Mouse (Mus musculus): ENCODE data around the gene Rbm20. TPM values are rescaled to one million over a fixed set of nuclear protein-coding genes. Genes with fewer than 3 reads are reported as not detected.

The Rbm20 gene
- total RNA-seq, 2 experiments from 2014 or later = 61.5 to 72.2 TPM

DNA sequence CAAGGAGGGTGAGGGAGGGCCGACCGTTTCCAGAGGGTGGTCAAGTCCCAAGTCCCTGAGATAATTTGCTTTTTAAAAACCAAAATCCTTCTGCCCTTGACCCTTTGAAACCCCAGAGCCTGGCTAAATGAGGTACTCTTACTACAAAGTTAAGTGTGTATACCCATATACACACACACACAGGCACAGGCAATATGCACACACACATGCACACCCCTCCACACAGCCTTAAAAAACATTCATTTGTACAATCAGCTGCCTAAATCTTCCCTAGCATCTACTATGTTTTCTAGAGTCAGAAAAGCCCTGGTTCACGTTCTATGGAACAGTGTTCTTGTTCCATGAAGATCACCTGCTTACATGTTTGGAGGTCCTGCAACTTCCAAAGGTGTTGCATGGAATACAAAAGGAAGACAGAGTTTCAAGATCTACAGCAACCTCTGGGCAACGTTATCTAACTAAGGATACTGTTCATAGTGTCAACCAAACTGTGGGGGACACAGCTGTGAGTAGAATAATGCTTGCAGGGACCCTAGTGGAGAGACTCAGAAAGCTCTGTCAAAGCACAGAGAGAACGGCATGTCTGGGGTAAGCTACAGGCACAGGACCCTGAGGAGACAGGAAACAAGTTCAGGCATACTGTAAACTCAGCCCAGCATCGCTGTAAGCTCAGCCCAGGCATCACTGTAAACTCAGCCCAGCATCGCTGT lies 97.7 kb downstream of the Rbm20 start:
- no peak for DNase-seq
- intact Hi-C loops (cut with DNase I; ENCODE audit: low total_unique reads) = no loop called here

DNA sequence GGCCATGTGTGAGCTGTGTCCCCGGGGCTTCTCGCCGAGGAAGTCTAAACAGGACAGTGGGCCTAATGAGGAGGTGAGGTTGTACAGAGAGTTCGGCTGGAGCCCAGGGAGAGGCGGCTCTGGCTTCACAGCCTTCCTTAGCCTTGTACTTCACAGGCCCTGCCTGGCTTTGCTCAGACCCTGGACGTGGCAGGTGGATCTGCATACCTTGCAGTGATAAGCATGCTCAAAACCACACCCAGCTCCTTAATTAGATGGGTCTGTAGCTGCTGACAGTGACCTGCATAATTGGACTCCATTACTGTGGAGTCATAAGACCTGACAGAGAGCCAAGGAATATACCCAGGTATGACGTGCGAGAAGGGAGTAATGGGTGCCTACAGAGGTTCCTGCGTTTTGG lies 102.3 kb downstream of the Rbm20 start:
- no peak for DNase-seq
- intact Hi-C loops (cut with DNase I; ENCODE audit: low total_unique reads) = no loop called here

DNA sequence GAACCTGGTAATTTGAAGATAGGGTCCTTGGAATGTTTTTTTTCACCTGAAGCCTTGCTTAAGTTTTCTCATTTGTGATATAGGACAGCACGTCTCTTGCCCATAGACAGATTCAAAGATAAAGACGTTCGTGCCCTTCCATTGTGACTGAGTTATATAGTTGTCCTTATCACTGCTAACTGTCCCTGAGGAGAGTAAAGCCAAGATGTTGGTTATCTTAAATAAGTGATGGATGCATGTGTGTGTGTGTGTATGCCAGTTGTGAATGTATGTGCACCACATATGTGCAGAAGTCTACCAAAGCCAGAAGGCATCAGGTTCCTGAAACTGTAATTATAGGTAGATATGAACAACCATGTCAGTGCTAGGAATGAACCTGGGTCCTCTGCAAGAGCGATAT lies 102.7 kb downstream of the Rbm20 start:
- no peak for DNase-seq
- intact Hi-C loops (cut with DNase I; ENCODE audit: low total_unique reads) = no loop called here

DNA sequence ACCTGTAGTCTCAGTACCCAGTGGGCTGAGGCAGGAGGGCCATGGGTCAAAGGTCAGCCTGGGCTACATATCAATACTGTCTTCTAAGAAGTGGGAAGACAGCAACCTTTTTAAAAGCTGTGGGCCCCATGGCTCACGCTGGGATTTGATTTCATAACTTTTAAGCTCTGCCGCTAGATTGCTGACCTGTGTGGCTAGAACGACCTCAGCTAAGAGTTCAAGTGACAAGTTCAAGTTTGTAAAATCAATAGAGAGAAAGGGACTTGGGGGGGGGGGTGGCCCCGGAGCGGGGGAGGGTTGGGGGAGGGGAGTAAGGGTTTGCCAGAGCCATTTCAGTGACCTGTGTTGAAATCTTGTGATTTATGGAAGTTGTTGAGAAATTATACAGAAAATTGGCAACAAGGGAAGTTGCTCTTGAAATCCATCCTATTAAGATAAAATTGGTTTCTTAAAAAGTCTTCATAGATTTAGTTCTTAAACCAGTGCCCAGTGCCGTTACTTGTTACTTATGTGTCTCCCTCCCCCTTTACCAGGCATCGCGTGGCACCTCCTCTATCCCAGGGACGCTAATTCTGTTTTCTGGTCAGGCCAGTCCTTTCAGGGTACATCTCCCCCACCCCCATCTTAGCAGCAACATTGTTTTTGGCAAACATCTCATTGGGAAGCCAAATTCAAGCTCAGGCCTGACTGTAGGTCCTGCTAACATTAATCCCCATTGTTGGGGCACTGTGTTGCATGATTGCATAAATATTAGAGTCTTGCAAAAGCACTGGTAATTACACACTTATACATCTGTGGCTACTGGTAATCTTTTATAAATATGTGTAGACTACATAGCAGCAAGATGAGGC lies 103.9 kb downstream of the Rbm20 start:
- intact Hi-C loops (cut with DNase I; ENCODE audit: low total_unique reads) = no loop called here
- DNase-seq = no peak

DNA sequence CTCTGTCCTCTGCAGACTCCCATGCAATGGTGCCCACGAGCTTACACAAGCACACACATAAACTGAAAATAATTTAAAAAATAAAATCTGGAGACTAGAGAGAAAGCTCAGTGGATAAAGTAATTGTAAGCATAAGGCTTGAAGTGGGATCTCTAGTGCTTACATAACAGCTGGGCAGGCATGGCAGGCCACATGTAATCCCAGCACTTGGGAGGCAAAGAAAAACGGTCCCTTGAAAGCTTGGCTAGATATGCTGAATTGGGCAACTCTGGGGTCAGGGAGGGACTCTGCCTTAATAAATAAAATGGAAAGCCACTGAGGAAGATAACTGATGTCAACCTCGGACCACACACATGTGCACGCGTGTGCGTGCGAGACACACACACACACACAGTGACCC lies 104.7 kb downstream of the Rbm20 start:
- intact Hi-C loops (cut with DNase I; ENCODE audit: low total_unique reads) = no loop called here
- DNase-seq = no peak

DNA sequence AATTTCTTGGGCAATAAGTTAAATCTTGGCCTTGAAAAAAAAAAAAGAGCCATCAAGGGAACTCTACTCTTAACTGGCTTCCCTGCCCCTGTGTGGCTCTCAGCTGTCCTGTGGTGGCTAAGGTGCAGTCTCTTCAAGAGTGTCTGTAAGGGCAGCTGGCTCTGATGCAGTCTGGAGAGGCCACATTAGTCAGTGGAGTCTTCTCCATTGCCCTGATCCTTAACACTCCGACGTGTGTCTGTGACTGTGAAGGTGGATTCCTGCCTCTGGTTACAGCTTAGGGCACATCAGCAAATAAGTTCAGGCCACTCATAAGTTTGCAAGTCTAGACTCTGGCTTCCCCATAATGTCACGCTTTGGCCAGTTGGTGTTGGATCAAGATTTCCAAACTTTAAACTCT lies 108.2 kb downstream of the Rbm20 start:
- intact Hi-C loops (cut with DNase I; ENCODE audit: low total_unique reads) = no loop called here
- DNase-seq = no peak

DNA sequence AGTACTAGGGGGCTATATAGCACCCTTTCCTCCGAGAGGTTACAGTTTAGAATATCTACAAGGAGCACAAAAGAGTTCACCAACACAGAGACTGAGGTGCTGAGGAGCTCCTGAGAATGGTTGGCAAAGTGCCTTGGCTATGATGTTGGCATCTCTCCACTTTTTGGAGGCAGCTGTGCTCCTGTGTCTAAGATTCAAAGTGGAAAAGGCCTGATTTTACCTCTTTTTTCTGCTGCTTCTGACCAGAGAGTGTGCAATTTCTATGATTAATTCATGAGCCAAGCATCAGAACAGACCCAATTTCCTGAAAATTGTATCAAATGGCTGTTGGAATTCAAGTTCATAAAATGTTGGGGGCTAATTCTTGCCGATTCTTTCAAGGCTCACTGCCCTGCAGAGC lies 109.1 kb downstream of the Rbm20 start:
- no peak for DNase-seq
- intact Hi-C loops (cut with DNase I; ENCODE audit: low total_unique reads) = no loop called here

DNA sequence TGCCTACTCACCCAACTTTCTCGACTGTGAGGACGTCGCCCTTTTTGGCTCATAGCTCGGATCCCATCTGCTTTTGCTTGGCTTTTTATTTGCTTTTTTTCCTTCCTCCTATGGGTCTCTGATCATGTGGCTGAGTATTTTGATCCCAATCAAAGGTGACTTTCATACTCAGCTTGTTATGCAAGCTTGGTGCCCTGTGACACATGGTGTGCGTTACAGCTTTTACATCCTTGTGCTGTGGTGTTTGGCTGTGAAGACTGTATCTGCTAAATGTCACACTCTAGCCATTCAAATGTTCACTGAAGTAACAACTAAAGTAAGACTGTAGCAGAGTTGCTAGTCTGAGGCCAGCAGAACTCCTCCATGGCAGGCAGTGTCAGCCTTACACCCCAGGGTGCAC lies 109.7 kb downstream of the Rbm20 start:
- intact Hi-C loops (cut with DNase I; ENCODE audit: low total_unique reads) = no loop called here
- DNase-seq = no peak

DNA sequence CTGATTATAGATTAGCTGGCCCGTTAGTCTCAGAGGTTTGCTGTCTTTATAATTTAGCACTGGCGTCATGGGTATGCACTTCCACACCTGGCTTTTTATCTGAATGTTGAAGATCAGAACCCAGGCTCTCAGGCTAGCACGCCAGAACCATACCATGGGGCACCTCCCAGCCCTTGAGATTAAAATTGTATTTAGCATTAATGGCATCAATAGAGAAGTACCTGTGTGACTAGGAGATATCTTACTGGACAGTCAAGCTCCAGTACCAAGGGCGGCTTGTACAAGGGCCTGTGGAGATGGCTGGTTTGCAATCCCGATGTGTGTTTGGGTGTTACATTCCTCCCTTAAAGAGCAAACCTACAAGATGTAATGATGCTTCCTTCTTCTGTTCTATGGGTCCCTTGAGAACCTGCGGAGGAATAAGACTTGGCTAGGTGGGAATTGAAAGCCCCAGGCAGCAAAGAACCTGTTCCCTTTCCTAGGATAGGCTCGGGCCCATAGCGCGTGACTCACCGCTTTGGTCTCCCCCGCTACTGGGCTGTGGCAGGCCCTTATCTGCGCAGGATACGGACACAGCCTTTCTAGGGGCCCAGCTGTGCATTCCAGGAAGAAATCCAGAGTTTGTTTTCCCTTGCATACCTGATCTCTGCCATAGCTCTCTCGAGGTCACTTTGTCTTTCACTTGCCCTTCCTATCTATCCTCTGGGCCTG lies 111.7 kb downstream of the Rbm20 start:
- intact Hi-C loops (cut with DNase I; ENCODE audit: low total_unique reads) = no loop called here
- no peak for DNase-seq

DNA sequence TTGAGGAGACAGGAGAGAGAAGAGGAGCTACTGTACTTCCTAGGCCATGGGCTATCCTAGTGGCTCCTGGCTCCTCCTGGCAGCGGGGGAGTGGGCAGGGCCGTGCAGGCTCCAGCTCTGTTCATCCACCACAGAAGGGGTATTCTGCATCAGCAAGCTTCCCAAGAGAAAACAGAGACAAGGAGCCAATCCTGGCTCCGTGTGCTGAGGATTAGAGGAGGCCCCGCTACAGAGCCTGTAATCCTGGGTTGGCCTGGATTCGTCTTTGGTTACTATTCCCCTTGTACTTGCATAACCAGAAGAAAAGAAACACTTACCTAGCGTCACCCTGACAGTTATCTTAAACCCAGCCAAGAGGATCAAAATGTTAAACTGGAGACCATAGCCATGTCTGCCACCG lies 112.5 kb downstream of the Rbm20 start:
- intact Hi-C loops (cut with DNase I; ENCODE audit: low total_unique reads) = no loop called here
- no peak for DNase-seq

DNA sequence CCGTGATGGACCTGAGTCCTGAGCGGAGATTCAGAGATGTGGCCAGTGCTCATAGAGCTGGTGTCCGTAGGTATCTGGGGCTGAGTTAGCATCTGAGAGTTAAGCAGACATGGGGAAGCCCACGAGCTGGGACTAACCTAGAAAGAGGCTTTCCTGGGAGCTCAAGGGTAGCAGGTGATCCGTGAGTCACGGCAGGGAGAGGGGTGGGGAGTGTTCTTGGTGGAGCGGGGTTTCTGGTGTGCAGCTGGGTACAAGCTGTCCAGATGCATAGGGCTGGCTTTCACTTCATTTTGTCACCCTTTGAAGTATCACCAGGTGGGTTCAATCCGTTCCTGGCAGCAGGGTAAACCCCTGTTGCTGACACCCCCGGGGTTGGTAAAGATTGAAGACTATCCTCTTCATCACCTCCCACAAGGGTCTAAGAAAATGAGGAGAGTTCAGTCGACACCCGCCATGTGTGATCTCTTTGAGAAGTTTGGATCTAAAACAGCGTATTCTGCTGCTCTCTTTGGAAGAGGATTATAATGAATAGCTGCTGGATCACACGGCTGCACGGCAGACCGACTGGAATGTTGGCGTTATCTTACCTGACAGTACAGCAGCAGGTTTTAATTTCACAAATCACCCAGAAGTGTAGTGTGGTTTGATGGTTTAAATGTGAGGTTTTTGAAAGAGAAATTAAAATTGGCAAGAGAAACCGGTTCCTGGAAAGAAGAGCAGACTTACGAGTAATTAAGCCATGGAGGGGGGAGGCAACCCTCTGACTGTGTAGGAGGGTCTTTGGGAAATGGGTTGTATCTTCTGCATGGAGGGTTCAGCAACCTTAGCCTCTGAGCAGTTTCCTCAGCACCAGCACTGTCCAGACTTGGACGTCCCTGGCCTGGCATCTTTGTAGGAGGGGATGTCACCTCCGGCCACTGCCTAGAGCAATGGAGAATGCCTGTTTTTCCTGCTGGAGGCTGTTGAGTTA lies 114.9 kb downstream of the Rbm20 start:
- DNase-seq = no peak
- intact Hi-C loops (cut with DNase I; ENCODE audit: low total_unique reads) = no loop called here

DNA sequence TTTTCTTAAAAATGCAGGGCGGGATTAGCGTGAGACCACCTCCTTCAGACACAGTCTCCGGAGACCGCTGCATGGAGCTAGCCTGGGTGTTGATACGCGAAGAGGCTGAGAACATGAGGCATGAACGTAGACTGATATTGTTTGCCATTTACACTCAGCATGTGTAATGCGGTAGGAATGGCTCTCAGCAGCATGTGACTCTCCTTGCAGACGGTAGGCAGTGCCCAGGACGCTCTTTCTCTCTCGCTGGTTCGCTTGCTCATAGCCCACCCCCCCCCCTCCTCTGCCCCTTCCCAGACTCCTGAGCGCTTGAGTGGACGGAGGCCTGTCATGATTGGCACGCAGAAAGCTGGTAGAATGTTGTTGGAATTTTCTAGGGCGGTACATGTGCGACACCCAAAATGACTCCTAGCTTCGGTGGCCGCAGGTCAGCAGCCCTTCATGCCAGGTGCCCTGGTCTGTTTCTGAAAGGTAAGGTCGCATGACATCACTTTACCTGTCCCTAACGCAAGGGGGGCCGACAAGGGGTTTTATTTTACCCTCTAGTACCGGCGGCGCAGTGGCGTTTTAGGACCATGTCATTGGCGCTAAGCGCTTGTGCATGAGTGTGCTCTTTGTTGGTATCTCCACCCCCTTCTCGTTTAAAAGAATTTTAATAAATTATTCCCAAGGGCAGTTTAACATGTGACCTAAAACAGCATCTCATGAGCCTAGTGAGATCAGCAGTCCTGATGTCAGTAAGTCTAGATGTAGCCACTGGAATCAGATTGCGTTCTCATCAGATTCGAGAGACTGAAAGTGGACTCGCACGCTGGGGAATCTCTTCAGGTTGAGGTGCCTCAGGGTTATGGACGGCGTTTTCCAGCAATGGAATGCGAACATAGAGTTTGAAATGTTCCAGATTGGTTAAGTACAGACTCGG lies 116.1 kb downstream of the Rbm20 start:
- DNase-seq = no peak
- intact Hi-C loops (cut with DNase I; ENCODE audit: low total_unique reads) = no loop called here

DNA sequence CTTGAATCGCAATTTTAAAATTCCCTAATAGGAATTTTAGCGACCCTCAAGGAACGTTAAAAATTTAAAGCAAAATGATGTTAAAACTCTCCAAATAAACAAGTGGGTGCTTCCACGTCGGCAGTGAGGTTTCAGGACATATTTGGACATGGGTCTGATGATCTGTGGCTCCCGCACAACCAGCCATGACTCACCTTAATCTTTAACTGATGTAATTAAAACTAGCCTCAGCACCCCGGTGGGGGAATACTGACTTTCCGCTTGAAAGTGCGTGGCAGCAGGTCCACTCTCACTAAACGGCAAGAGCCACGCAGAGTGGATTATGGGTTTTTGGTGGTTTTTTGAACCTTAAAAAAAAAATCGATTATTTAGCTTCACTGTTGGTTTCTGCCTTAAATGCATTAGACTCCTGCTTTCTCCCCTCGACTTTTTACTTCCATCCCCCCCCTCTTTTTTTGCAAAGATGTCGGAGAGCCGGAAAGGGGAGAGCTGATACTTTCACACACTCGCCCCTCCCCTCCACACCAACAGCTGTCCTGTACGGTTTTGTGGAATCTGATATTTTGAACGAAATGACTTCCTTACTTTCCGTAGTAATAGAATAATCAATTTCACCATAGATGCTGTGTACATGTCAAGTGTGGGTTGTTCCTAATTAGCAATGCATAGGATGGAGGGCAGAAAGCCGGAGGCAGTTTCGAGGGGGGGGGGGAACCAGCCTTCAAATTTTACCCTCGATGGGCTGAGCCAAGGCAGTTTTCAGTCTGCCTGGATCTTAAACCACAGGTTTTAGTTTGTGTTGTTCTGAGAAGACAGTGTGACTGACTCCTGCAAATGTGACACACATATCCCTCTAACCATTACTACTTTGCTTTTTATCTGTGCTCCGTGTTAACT lies 117.1 kb downstream of the Rbm20 start:
- intact Hi-C loops (cut with DNase I; ENCODE audit: low total_unique reads) = no loop called here
- no peak for DNase-seq

DNA sequence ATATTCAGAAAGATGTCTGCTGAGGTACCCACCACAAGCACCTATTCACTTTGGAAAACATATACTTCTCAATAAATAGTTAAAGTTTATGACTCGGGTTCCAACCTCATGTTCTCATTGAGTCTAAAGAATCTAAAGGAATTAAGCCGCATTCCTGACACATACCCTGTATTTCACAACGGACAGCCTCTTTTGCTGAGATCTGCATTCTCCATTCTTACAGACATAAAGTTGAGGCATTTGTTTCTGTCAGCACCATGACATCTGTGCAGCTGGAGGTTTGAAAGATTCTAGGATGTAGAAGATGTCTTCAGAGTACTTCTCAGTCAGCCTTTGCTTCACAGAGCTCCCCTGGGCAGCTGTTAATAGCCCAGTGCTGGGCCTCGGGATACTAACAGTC lies 117.9 kb downstream of the Rbm20 start:
- intact Hi-C loops (cut with DNase I; ENCODE audit: low total_unique reads) = no loop called here

DNA sequence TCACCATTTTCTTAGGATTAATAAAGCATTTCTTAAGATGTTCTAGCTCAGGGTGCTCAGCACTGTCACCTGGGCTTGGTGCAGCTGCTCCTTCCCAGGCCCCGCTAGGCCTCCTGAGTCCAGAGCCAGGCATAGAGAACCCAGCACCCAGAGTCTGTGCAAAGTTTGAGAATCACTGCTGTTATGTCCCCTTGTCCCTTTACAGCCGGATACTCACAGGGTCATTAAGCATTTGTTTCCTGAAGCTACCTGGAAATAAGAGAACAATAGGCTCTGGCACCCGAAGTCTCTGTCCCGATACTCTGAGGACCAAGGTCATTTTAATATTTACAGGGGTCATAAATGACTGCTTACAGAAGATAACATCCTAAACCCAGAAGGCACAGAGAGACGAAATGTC lies 118.9 kb downstream of the Rbm20 start:
- DNase-seq = no peak
- intact Hi-C loops (cut with DNase I; ENCODE audit: low total_unique reads) = no loop called here

More for the DNA sequence above, 117.9 kb downstream of the Rbm20 start:
- DNase-seq = no peak

DNA sequence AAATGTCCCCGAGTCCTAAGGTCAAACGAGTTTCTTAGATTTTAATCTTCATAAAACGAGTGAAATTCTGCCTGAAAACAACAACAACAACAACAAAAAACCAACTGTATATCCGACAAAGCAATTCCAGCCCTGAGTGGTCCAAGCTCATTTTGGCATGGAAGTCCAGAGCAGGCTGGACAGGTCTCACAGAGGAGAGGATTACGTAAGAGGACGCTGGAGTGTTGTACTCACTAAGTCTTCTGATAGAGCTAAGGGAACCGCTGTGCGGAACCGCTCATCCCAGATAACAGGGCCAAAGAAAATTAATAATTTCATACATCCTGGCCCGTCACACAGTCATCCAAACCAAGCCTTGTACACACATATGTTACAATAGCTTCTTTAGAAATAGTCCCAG lies 120.7 kb downstream of the Rbm20 start:
- no peak for DNase-seq
- intact Hi-C loops (cut with DNase I; ENCODE audit: low total_unique reads) = no loop called here

DNA sequence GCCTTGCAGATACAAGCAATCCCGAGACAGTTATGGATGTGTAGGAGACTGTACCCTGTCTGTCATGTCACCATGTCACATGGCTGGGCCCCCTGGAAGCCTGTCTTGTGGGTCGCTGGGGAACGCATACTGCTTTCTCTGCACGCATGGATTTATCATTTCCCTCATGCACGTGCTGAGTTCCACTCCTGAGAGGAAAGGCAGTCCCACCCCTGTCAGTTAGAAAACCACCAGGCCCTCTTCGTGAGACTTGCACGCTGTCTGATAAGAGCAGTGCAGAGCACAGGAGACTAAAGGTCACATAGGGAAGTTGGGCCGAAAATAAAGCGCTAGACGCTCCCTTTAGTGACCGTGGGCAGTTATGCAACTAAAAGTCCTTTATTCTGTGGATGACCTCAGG lies 122.8 kb downstream of the Rbm20 start:
- DNase-seq = no peak
- intact Hi-C loops (cut with DNase I; ENCODE audit: low total_unique reads) = no loop called here

All from gastrocnemius, postnatal 14 days (tissue).